Mouse (Mus musculus): Measurements from ENCODE around the gene Rac2. TPM values are rescaled to one million over a fixed set of nuclear protein-coding genes. Genes with fewer than 3 reads are reported as not detected.

Rac2 gene
- polyA plus RNA-seq, 1 experiment from 2014 or later, result 7.4 TPM

GRCm38 (mm10) chr15:78541606-78542005 lies 31.0 kb downstream of the Rac2 start:
- H3K36me3 ChIP-seq (replicated peaks), result no peaks in the 10 kb centered on the region
- no peak overlapping the region for H3K4me2 ChIP-seq
- WGBS, result 78% methylated on average over 3 of the region's 3 CpGs
- peaks cover 5% of the 10 kb centered on the region for H3K27me3 ChIP-seq (replicated peaks)
- no peak overlapping the region for H3K27ac ChIP-seq
- no peaks in the 10 kb centered on the region for H3K9me3 ChIP-seq
- H3K4me3 ChIP-seq, result no peak overlapping the region
- no peak overlapping the region for H3K9ac ChIP-seq
- peaks cover 10% of the 10 kb centered on the region for H3K4me1 ChIP-seq
- ATAC-seq (replicated peaks), result no peak

- Histone ChIP-seq H3K36me3 (replicated peaks) (no peaks in the 10 kb centered on the region), H3K4me3 (no peak overlapping the region), H3K4me1 (peaks cover 13% of the 10 kb centered on the region), H3K9ac (no peak overlapping the region), H3K27me3 (replicated peaks) (peaks cover 5% of the 10 kb centered on the region), H3K9me3 (no peaks in the 10 kb centered on the region), H3K27ac (no peak overlapping the region), H3K4me2 (no peak overlapping the region)
- no peak for ATAC-seq (replicated peaks)
- WGBS, result 77% methylated on average over 3 of the region's 3 CpGs
Observed at GRCm38 (mm10) chr15:78541036-78541435, 31.5 kb downstream of the Rac2 start.

GRCm38 (mm10) chr15:78535723-78536421 lies 36.7 kb downstream of the Rac2 start:
- H3K36me3 ChIP-seq (replicated peaks), result no peaks in the 10 kb centered on the region
- no peaks in the 10 kb centered on the region for H3K9me3 ChIP-seq
- no peak overlapping the region for H3K4me3 ChIP-seq
- WGBS, result 36% methylated on average over 10 of the region's 10 CpGs
- no peak for ATAC-seq (replicated peaks)
- peak overlapping the region; percentile 52; the same call in 1 of the 2 replicates for H3K27ac ChIP-seq
- H3K4me2 ChIP-seq, result no peak overlapping the region
- 0 out of 2 replicates have a peak overlapping the region, but pooled peaks have one; percentile 4 for H3K9ac ChIP-seq
- H3K4me1 ChIP-seq, result peaks cover 24% of the 10 kb centered on the region
- H3K27me3 ChIP-seq (replicated peaks), result no peaks in the 10 kb centered on the region; the same call in none of the 2 replicates

GRCm38 (mm10) chr15:78533346-78533835 lies 39.2 kb downstream of the Rac2 start:
- peaks cover 38% of the 10 kb centered on the region for H3K4me1 ChIP-seq
- no peak overlapping the region for H3K27ac ChIP-seq
- 80% methylated on average over 10 of the region's 10 CpGs for WGBS
- no peak overlapping the region for H3K4me2 ChIP-seq
- H3K9me3 ChIP-seq, result no peaks in the 10 kb centered on the region
- no peak overlapping the region for H3K4me3 ChIP-seq
- H3K36me3 ChIP-seq (replicated peaks), result no peaks in the 10 kb centered on the region
- no peaks in the 10 kb centered on the region; the same call in 1 of the 2 replicates for H3K27me3 ChIP-seq (replicated peaks)
- no peak for ATAC-seq (replicated peaks)
- no peak overlapping the region for H3K9ac ChIP-seq

- no peak for ATAC-seq (replicated peaks)
- WGBS, result 71% methylated on average over 10 of the region's 10 CpGs
- no peak overlapping the region for H3K4me2 ChIP-seq
- H3K27ac ChIP-seq, result 0 out of 2 replicates have a peak overlapping the region, but pooled peaks have one; percentile 21
- H3K27me3 ChIP-seq (replicated peaks), result no peaks in the 10 kb centered on the region; the same call in 1 of the 2 replicates
- no peaks in the 10 kb centered on the region for H3K36me3 ChIP-seq (replicated peaks)
- H3K4me1 ChIP-seq, result peaks cover 38% of the 10 kb centered on the region
- H3K4me3 ChIP-seq, result no peak overlapping the region
- H3K9ac ChIP-seq, result no peak overlapping the region
- H3K9me3 ChIP-seq, result no peaks in the 10 kb centered on the region
Observed at GRCm38 (mm10) chr15:78532566-78533345, 39.8 kb downstream of the Rac2 start.

- Histone ChIP-seq H3K27ac (peak overlapping the region; percentile 84), H3K9ac (peak overlapping the region; percentile 41; the same call in 1 of the 2 replicates), H3K4me3 (peak overlapping the region; percentile 33), H3K4me1 (peaks cover 38% of the 10 kb centered on the region), H3K27me3 (replicated peaks) (no peaks in the 10 kb centered on the region), H3K36me3 (replicated peaks) (no peaks in the 10 kb centered on the region), H3K9me3 (no peaks in the 10 kb centered on the region), H3K4me2 (peak overlapping the region; percentile 59)
- WGBS, result under 1% methylated on average over 25 of the region's 25 CpGs
- peak; percentile 91 for ATAC-seq (replicated peaks)
Observed at GRCm38 (mm10) chr15:78531901-78532469, 40.6 kb downstream of the Rac2 start.

- ATAC-seq (replicated peaks), result no peak
Observed at GRCm38 (mm10) chr15:78531451-78531720, 41.2 kb downstream of the Rac2 start.

GRCm38 (mm10) chr15:78530671-78531450 lies 41.7 kb downstream of the Rac2 start, which contains the start of gene C1qtnf6:
Gene C1qtnf6 (minus strand): TSS chr15:78531416.
- Histone ChIP-seq H3K36me3 (replicated peaks) (no peaks in the 10 kb centered on the region), H3K9ac (peak within 1 kb of the TSS; percentile 41; the same call in 1 of the 2 replicates), H3K4me3 (peak within 1 kb of the TSS; percentile 33), H3K4me2 (peak within 1 kb of the TSS; percentile 59), H3K9me3 (no peaks in the 10 kb centered on the region), H3K4me1 (peaks cover 34% of the 10 kb centered on the region), H3K27ac (peak within 1 kb of the TSS; percentile 84), H3K27me3 (replicated peaks) (no peaks in the 10 kb centered on the region)
- 67% methylated on average over 17 of the region's 17 CpGs for WGBS
- no peak for ATAC-seq (replicated peaks)

More at GRCm38 (mm10) chr15:78531451-78531720, 41.2 kb downstream of the Rac2 start:
- Histone ChIP-seq H3K27ac (peak overlapping the region; percentile 84; the same call in 1 of the 2 replicates), H3K4me2 (no peak overlapping the region; the same call in 1 of the 2 replicates), H3K27me3 (replicated peaks) (no peaks in the 10 kb centered on the region), H3K36me3 (replicated peaks) (no peaks in the 10 kb centered on the region), H3K9me3 (no peaks in the 10 kb centered on the region), H3K4me1 (peaks cover 38% of the 10 kb centered on the region), H3K9ac (peak overlapping the region; percentile 41; the same call in 1 of the 2 replicates), H3K4me3 (no peak overlapping the region)
- WGBS, result 76% methylated on average over 4 of the region's 4 CpGs

GRCm38 (mm10) chr15:78530141-78530540 lies 42.4 kb downstream of the Rac2 start:
- H3K4me2 ChIP-seq, result peak overlapping the region; percentile 50
- no peaks in the 10 kb centered on the region for H3K27me3 ChIP-seq (replicated peaks)

GRCm38 (mm10) chr15:78529428-78529990 lies 43.1 kb downstream of the Rac2 start:
- Histone ChIP-seq H3K4me3 (peak overlapping the region; percentile 25), H3K4me2 (peak overlapping the region; percentile 50), H3K4me1 (peaks cover 28% of the 10 kb centered on the region), H3K9ac (peak overlapping the region; percentile 46), H3K27ac (no peak overlapping the region), H3K27me3 (replicated peaks) (no peaks in the 10 kb centered on the region), H3K36me3 (replicated peaks) (no peaks in the 10 kb centered on the region), H3K9me3 (no peaks in the 10 kb centered on the region)
- WGBS, result 5% methylated on average over 15 of the region's 15 CpGs
- peak; percentile 7; the same call in 1 of the 2 replicates for ATAC-seq (replicated peaks)

More at GRCm38 (mm10) chr15:78530141-78530540, 42.4 kb downstream of the Rac2 start:
- Histone ChIP-seq H3K4me3 (no peak overlapping the region), H3K4me1 (peaks cover 28% of the 10 kb centered on the region), H3K27ac (no peak overlapping the region), H3K9ac (no peak overlapping the region), H3K36me3 (replicated peaks) (no peaks in the 10 kb centered on the region), H3K9me3 (no peaks in the 10 kb centered on the region)
- WGBS, result 64% methylated on average over 3 of the region's 3 CpGs
- no peak for ATAC-seq (replicated peaks)

- Histone ChIP-seq H3K9me3 (no peaks in the 10 kb centered on the region), H3K27ac (no peak overlapping the region), H3K9ac (peak overlapping the region; percentile 46), H3K4me2 (peak overlapping the region; percentile 50), H3K27me3 (replicated peaks) (no peaks in the 10 kb centered on the region), H3K4me3 (peak overlapping the region; percentile 25; the same call in 1 of the 2 replicates), H3K4me1 (peaks cover 28% of the 10 kb centered on the region), H3K36me3 (replicated peaks) (no peaks in the 10 kb centered on the region)
- ATAC-seq (replicated peaks), result no peak
- 55% methylated on average over 11 of the region's 11 CpGs for WGBS
Observed at GRCm38 (mm10) chr15:78528726-78529411, 43.7 kb downstream of the Rac2 start.
